Mouse (Mus musculus): ENCODE results near the gene Reep3. TPM values are rescaled to one million over a fixed set of nuclear protein-coding genes. Genes with fewer than 3 reads are reported as not detected.
A peak's percentile ranks its signal among the peaks of the same experiment; 100 is the strongest.

The Reep3 gene
- polyA plus RNA-seq, 1 experiment from 2014 or later = 38.6 TPM

- Histone ChIP-seq H3K27ac (ENCODE audit: low read length) (no peak overlapping the region), H3K9me3 (ENCODE audit: control insufficient read depth, low read length) (no peaks in the 10 kb centered on the region), H3K4me1 (replicated peaks; ENCODE audit: control insufficient read depth, insufficient read depth, low read length) (no peaks in the 10 kb centered on the region), H3K9ac (ENCODE audit: low read length) (no peak overlapping the region), H3K36me3 (ENCODE audit: control insufficient read depth, insufficient read depth, low read length) (no peaks in the 10 kb centered on the region), H3K27me3 (ENCODE audit: control insufficient read depth, insufficient read depth, low read depth, low read length) (no peaks in the 10 kb centered on the region), H3K4me2 (ENCODE audit: low read depth, low read length) (no peak overlapping the region), H3K4me3 (ENCODE audit: low read length) (no peak overlapping the region)
- 70% methylated on average over 17 of the region's 17 CpGs for WGBS
- no peak for ATAC-seq (ENCODE audit: low read depth)
Measured at GRCm38 (mm10) chr10:67039001-67039400, 57.7 kb downstream of the Reep3 start.

- ATAC-seq (ENCODE audit: low read depth) = no peak
- H3K4me2 ChIP-seq (ENCODE audit: low read depth, low read length) = no peak overlapping the region
- no peak overlapping the region for H3K9ac ChIP-seq (ENCODE audit: low read length)
- H3K27ac ChIP-seq (ENCODE audit: low read length) = no peak overlapping the region
- H3K4me3 ChIP-seq (ENCODE audit: low read length) = no peak overlapping the region
- H3K36me3 ChIP-seq (ENCODE audit: control insufficient read depth, insufficient read depth, low read length) = no peaks in the 10 kb centered on the region
- H3K9me3 ChIP-seq (ENCODE audit: control insufficient read depth, low read length) = no peaks in the 10 kb centered on the region
- WGBS = 87% methylated on average over 10 of the region's 10 CpGs
- H3K27me3 ChIP-seq (ENCODE audit: control insufficient read depth, insufficient read depth, low read depth, low read length) = no peaks in the 10 kb centered on the region
- no peaks in the 10 kb centered on the region for H3K4me1 ChIP-seq (replicated peaks; ENCODE audit: control insufficient read depth, insufficient read depth, low read length)
Measured at GRCm38 (mm10) chr10:67036542-67036941, 60.2 kb downstream of the Reep3 start.

- no peak for ATAC-seq (ENCODE audit: low read depth)
- Histone ChIP-seq H3K36me3 (ENCODE audit: control insufficient read depth, insufficient read depth, low read length) (no peaks in the 10 kb centered on the region), H3K4me1 (replicated peaks; ENCODE audit: control insufficient read depth, insufficient read depth, low read length) (no peaks in the 10 kb centered on the region), H3K9me3 (ENCODE audit: control insufficient read depth, low read length) (no peaks in the 10 kb centered on the region), H3K4me3 (ENCODE audit: low read length) (no peak overlapping the region), H3K27me3 (ENCODE audit: control insufficient read depth, insufficient read depth, low read depth, low read length) (no peaks in the 10 kb centered on the region), H3K27ac (ENCODE audit: low read length) (no peak overlapping the region), H3K4me2 (ENCODE audit: low read depth, low read length) (no peak overlapping the region), H3K9ac (ENCODE audit: low read length) (no peak overlapping the region)
- WGBS = 78% methylated on average over 5 of the region's 5 CpGs
Measured at GRCm38 (mm10) chr10:67036141-67036540, 60.6 kb downstream of the Reep3 start.

- ATAC-seq (ENCODE audit: low read depth) = no peak
- 34% methylated on average over 7 of the region's 7 CpGs for WGBS
Measured at GRCm38 (mm10) chr10:67031186-67031585, 65.6 kb downstream of the Reep3 start.

GRCm38 (mm10) chr10:67029297-67029696 lies 67.4 kb downstream of the Reep3 start:
- Histone ChIP-seq H3K4me3 (ENCODE audit: low read length) (no peak overlapping the region), H3K4me2 (ENCODE audit: low read depth, low read length) (no peak overlapping the region), H3K27me3 (ENCODE audit: control insufficient read depth, insufficient read depth, low read depth, low read length) (no peaks in the 10 kb centered on the region), H3K9me3 (ENCODE audit: control insufficient read depth, low read length) (no peaks in the 10 kb centered on the region), H3K4me1 (replicated peaks; ENCODE audit: control insufficient read depth, insufficient read depth, low read length) (peaks cover 14% of the 10 kb centered on the region), H3K27ac (ENCODE audit: low read length) (no peak overlapping the region), H3K9ac (ENCODE audit: low read length) (no peak overlapping the region), H3K36me3 (ENCODE audit: control insufficient read depth, insufficient read depth, low read length) (peaks cover 4% of the 10 kb centered on the region)
- WGBS = 76% methylated on average over 12 of the region's 12 CpGs
- ATAC-seq (ENCODE audit: low read depth) = no peak

More at GRCm38 (mm10) chr10:67031186-67031585, 65.6 kb downstream of the Reep3 start:
- Histone ChIP-seq H3K9ac (ENCODE audit: low read length) (no peak overlapping the region), H3K27me3 (ENCODE audit: control insufficient read depth, insufficient read depth, low read depth, low read length) (no peaks in the 10 kb centered on the region), H3K4me2 (ENCODE audit: low read depth, low read length) (no peak overlapping the region), H3K27ac (ENCODE audit: low read length) (no peak overlapping the region), H3K4me3 (ENCODE audit: low read length) (no peak overlapping the region), H3K9me3 (ENCODE audit: control insufficient read depth, low read length) (no peaks in the 10 kb centered on the region), H3K36me3 (ENCODE audit: control insufficient read depth, insufficient read depth, low read length) (peaks cover 4% of the 10 kb centered on the region), H3K4me1 (replicated peaks; ENCODE audit: control insufficient read depth, insufficient read depth, low read length) (peaks cover 4% of the 10 kb centered on the region)

- Histone ChIP-seq H3K4me1 (replicated peaks; ENCODE audit: control insufficient read depth, insufficient read depth, low read length) (peaks cover 14% of the 10 kb centered on the region), H3K36me3 (ENCODE audit: control insufficient read depth, insufficient read depth, low read length) (peaks cover 4% of the 10 kb centered on the region), H3K4me2 (ENCODE audit: low read depth, low read length) (no peak overlapping the region), H3K27ac (ENCODE audit: low read length) (peak overlapping the region; percentile 92), H3K9ac (ENCODE audit: low read length) (no peak overlapping the region; the same call in 1 of the 2 replicates), H3K27me3 (ENCODE audit: control insufficient read depth, insufficient read depth, low read depth, low read length) (no peaks in the 10 kb centered on the region), H3K9me3 (ENCODE audit: control insufficient read depth, low read length) (no peaks in the 10 kb centered on the region), H3K4me3 (ENCODE audit: low read length) (no peak overlapping the region)
- ATAC-seq (ENCODE audit: low read depth) = no peak
- 75% methylated on average over 8 of the region's 8 CpGs for WGBS
Measured at GRCm38 (mm10) chr10:67026375-67026774, 70.4 kb downstream of the Reep3 start.

GRCm38 (mm10) chr10:67025573-67026236 lies 71.0 kb downstream of the Reep3 start:
- Histone ChIP-seq H3K4me2 (ENCODE audit: low read depth, low read length) (peak overlapping the region; percentile 17; the same call in 1 of the 2 replicates), H3K9me3 (ENCODE audit: control insufficient read depth, low read length) (no peaks in the 10 kb centered on the region), H3K27me3 (ENCODE audit: control insufficient read depth, insufficient read depth, low read depth, low read length) (no peaks in the 10 kb centered on the region), H3K27ac (ENCODE audit: low read length) (peak overlapping the region; percentile 92), H3K4me1 (replicated peaks; ENCODE audit: control insufficient read depth, insufficient read depth, low read length) (peaks cover 14% of the 10 kb centered on the region), H3K36me3 (ENCODE audit: control insufficient read depth, insufficient read depth, low read length) (peaks cover 4% of the 10 kb centered on the region), H3K4me3 (ENCODE audit: low read length) (no peak overlapping the region), H3K9ac (ENCODE audit: low read length) (peak overlapping the region; percentile 34; the same call in 1 of the 2 replicates)
- peak; percentile 92 for ATAC-seq (ENCODE audit: low read depth)
- WGBS = 16% methylated on average over 10 of the region's 10 CpGs

- H3K27me3 ChIP-seq (ENCODE audit: control insufficient read depth, insufficient read depth, low read depth, low read length) = no peaks in the 10 kb centered on the region
- no peaks in the 10 kb centered on the region for H3K9me3 ChIP-seq (ENCODE audit: control insufficient read depth, low read length)
- H3K4me2 ChIP-seq (ENCODE audit: low read depth, low read length) = no peak overlapping the region
- no peak overlapping the region for H3K9ac ChIP-seq (ENCODE audit: low read length)
- 93% methylated on average over 6 of the region's 6 CpGs for WGBS
- no peak overlapping the region for H3K4me3 ChIP-seq (ENCODE audit: low read length)
- no peak for ATAC-seq (ENCODE audit: low read depth)
- H3K36me3 ChIP-seq (ENCODE audit: control insufficient read depth, insufficient read depth, low read length) = no peaks in the 10 kb centered on the region; the same call in 1 of the 2 replicates
- H3K27ac ChIP-seq (ENCODE audit: low read length) = no peak overlapping the region
- H3K4me1 ChIP-seq (replicated peaks; ENCODE audit: control insufficient read depth, insufficient read depth, low read length) = peaks cover 14% of the 10 kb centered on the region
Measured at GRCm38 (mm10) chr10:67024391-67024790, 72.4 kb downstream of the Reep3 start.

GRCm38 (mm10) chr10:67023092-67023491 lies 73.7 kb downstream of the Reep3 start:
- no peak overlapping the region for H3K9ac ChIP-seq (ENCODE audit: low read length)
- H3K27me3 ChIP-seq (ENCODE audit: control insufficient read depth, insufficient read depth, low read depth, low read length) = no peaks in the 10 kb centered on the region
- no peak overlapping the region for H3K4me2 ChIP-seq (ENCODE audit: low read depth, low read length)
- H3K27ac ChIP-seq (ENCODE audit: low read length) = no peak overlapping the region
- no peaks in the 10 kb centered on the region for H3K9me3 ChIP-seq (ENCODE audit: control insufficient read depth, low read length)
- peaks cover 14% of the 10 kb centered on the region for H3K4me1 ChIP-seq (replicated peaks; ENCODE audit: control insufficient read depth, insufficient read depth, low read length)
- no peak overlapping the region for H3K4me3 ChIP-seq (ENCODE audit: low read length)
- no peak for ATAC-seq (ENCODE audit: low read depth)
- H3K36me3 ChIP-seq (ENCODE audit: control insufficient read depth, insufficient read depth, low read length) = no peaks in the 10 kb centered on the region; the same call in 1 of the 2 replicates
- 80% methylated on average over 9 of the region's 9 CpGs for WGBS
